Comparison of ENCODE assay signal across 8 mouse cellular contexts in genomic region chr9:16501990-16502672, GRCm38 (mm10). TPM values are rescaled to one million over a fixed set of nuclear protein-coding genes. Genes with fewer than 3 reads are reported as not detected.
DNase-seq lines count a peak whose midpoint lies in the region; ATAC-seq lines count a peak whose summit lies in the region.

No protein-coding gene starts in this region.

- H3K36me3 ChIP-seq in megakaryocyte, embryonic 14.5 days (replicated peaks; ENCODE audit: low read length): no peaks in the 10 kb centered on the region
- no peaks in the 10 kb centered on the region for H3K36me3 ChIP-seq in embryonic facial prominence, embryonic 12.5 days
- no peaks in the 10 kb centered on the region for H3K36me3 ChIP-seq in heart, embryonic 15.5 days
- H3K36me3 ChIP-seq in lung, embryonic 15.5 days: no peaks in the 10 kb centered on the region

- H3K4me1 ChIP-seq in megakaryocyte, embryonic 14.5 days: peaks cover 30% of the 10 kb centered on the region
- no peaks in the 10 kb centered on the region; the same call in 1 of the 2 replicates for H3K4me1 ChIP-seq in embryonic facial prominence, embryonic 12.5 days
- peaks cover 17% of the 10 kb centered on the region for H3K4me1 ChIP-seq in heart, embryonic 15.5 days (replicated peaks)
- peaks cover 29% of the 10 kb centered on the region for H3K4me1 ChIP-seq in lung, embryonic 15.5 days

- peak overlapping the region; percentile 92 for H3K4me2 ChIP-seq in embryonic facial prominence, embryonic 12.5 days (replicated peaks)
- peak overlapping the region; percentile 95 for H3K4me2 ChIP-seq in heart, embryonic 15.5 days
- peak overlapping the region; percentile 91 for H3K4me2 ChIP-seq in lung, embryonic 15.5 days

- no peaks in the 10 kb centered on the region for H3K9me3 ChIP-seq in megakaryocyte, embryonic 14.5 days
- no peaks in the 10 kb centered on the region for H3K9me3 ChIP-seq in embryonic facial prominence, embryonic 12.5 days
- no peaks in the 10 kb centered on the region for H3K9me3 ChIP-seq in heart, embryonic 15.5 days (replicated peaks)
- H3K9me3 ChIP-seq in lung, embryonic 15.5 days: no peaks in the 10 kb centered on the region

- H3K27ac ChIP-seq in embryonic facial prominence, embryonic 12.5 days: peak overlapping the region; percentile 69
- H3K27ac ChIP-seq in heart, embryonic 15.5 days: peak overlapping the region; percentile 74
- H3K27ac ChIP-seq in lung, embryonic 15.5 days: no peak overlapping the region

- H3K4me3 ChIP-seq in megakaryocyte, embryonic 14.5 days (replicated peaks): peak overlapping the region; percentile 67
- peak overlapping the region; percentile 57 for H3K4me3 ChIP-seq in embryonic facial prominence, embryonic 12.5 days
- H3K4me3 ChIP-seq in heart, embryonic 15.5 days: peak overlapping the region; percentile 63
- H3K4me3 ChIP-seq in lung, embryonic 15.5 days: peak overlapping the region; percentile 44

- peak; percentile 75 to 81 for DNase-seq in layer of hippocampus, postnatal 14 days (ENCODE audit: low spot score in 2 of 2)
- peak; percentile 92 for DNase-seq in retina, postnatal 1 day

- H3K27me3 ChIP-seq in megakaryocyte, embryonic 14.5 days (replicated peaks): peaks cover 61% of the 10 kb centered on the region
- H3K27me3 ChIP-seq in embryonic facial prominence, embryonic 12.5 days: no peaks in the 10 kb centered on the region
- H3K27me3 ChIP-seq in heart, embryonic 15.5 days: peaks cover 26% of the 10 kb centered on the region
- peaks cover 62% of the 10 kb centered on the region for H3K27me3 ChIP-seq in lung, embryonic 15.5 days

- H3K9ac ChIP-seq in embryonic facial prominence, embryonic 12.5 days: peak overlapping the region; percentile 72
- H3K9ac ChIP-seq in heart, embryonic 15.5 days: peak overlapping the region; percentile 57
- peak overlapping the region; percentile 34 for H3K9ac ChIP-seq in lung, embryonic 15.5 days

- no peak for ATAC-seq in megakaryocyte, adult 5-6 weeks (ENCODE audit: poor library complexity, severe bottlenecking)
- ATAC-seq in embryonic facial prominence, embryonic 12.5 days (ENCODE audit: insufficient number of reproducible peaks, insufficient read depth, low FRiP score, low TSS enrichment): peak; percentile 80
- peak; percentile 71 for ATAC-seq in heart, embryonic 15.5 days (replicated peaks; ENCODE audit: insufficient number of reproducible peaks, insufficient read depth, low FRiP score, low read depth)
- ATAC-seq in lung, embryonic 15.5 days (ENCODE audit: borderline replicate concordance, extremely low read depth, low FRiP score, low TSS enrichment): peak; percentile 81
- no peak for ATAC-seq in activated CD4-positive, CD25-positive, alpha-beta regulatory T cell, adult 4 months

- WGBS in embryonic facial prominence, embryonic 12.5 days: under 1% methylated on average over 45 of the region's 52 CpGs
- WGBS in heart, embryonic 15.5 days: under 1% methylated on average over 46 of the region's 52 CpGs
- 0% methylated on average over 29 of the region's 52 CpGs for WGBS in lung, embryonic 15.5 days

RNA-seq across cellular contexts. Expression of gene Fat3, which starts 1.0 kb away (rescaled TPM):
- 0.15 TPM in 1 of 2 replicates, not detected in the other for polyA plus RNA-seq in megakaryocyte, embryonic 14.5 days (2012; ENCODE audit: insufficient read depth, low replicate concordance)
- total RNA-seq in megakaryocyte, adult 5-6 weeks (2015): not detected in 2 replicates
- total RNA-seq in megakaryocyte, adult 5-6 weeks (2017): 0.11 and 0.12 TPM in 2 replicates
- polyA plus RNA-seq in embryonic facial prominence, embryonic 12.5 days (2016; fragmentation: Nextera tagmentation; extraction: Ambion mirVana): 3.2 and 3.3 TPM in 2 replicates
- polyA plus RNA-seq in heart, embryonic 15.5 days (2015; fragmentation: Nextera tagmentation; extraction: Ambion mirVana): 0.77 and 1.0 TPM in 2 replicates
- total RNA-seq in layer of hippocampus, postnatal 14 days (2021): 10 to 100 TPM; 34.6 to 38.5 TPM
- 0.43 and 0.44 TPM in 2 replicates for polyA plus RNA-seq in lung, embryonic 15.5 days (2015; fragmentation: Nextera tagmentation; extraction: Ambion mirVana)
- polyA plus RNA-seq in activated CD4-positive, CD25-positive, alpha-beta regulatory T cell, adult 4 months (2017; shearing (Covaris generic)): under 1 TPM; 0.13 to 0.29 TPM

Comparison
In these comparisons a context has a peak if more than half of its experiments do, and no peak if none do; other contexts are left out.
1. ATAC-seq: peak in embryonic facial prominence, embryonic 12.5 days (single experiment), heart, embryonic 15.5 days (single experiment) and lung, embryonic 15.5 days (single experiment); none in megakaryocyte, adult 5-6 weeks (single experiment) and activated CD4-positive, CD25-positive, alpha-beta regulatory T cell, adult 4 months (single experiment).
2. Peak in every context shown above with its lines, with median percentiles within 50 percentile points of each other: H3K4me3 ChIP-seq, H3K4me2 ChIP-seq and H3K9ac ChIP-seq.